Mouse (Mus musculus) heart, postnatal 0 days (tissue): ENCODE measurements around the gene Dpp6.

ENCODE experiments used
- CTCF ChIP-seq: IDR thresholded peaks from 2 replicates; pipeline ENCODE4 v1.5.1; 2016; ENCODE audit warnings: antibody characterized with exemption, control low read depth, low read depth
- EP300 ChIP-seq: IDR thresholded peaks from 2 replicates; pipeline ENCODE4 v1.6.1; 2016; ENCODE audit warnings: antibody characterized with exemption, low read depth

DNA sequence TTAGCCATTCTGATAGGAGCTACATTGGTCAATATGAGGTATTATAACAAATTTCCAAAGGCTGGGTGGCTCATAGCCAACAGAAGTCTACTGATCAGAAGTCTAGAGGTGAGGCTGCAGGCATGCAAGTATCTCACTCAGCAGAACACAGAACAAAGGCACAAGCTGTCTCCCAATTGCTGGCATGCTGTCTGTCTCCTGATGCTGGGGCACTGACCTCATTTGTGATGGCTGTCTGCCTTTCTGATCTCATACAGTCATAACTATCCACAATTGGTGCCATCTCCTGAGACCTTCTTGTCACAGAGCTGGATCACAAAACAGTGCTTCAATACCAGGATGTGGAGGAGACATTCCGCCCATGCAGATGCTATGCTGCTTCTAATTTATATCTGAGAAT, 709.9 kb downstream of the Dpp6 start:
- TF ChIP-seq CTCF (no peak), EP300 (no peak)
